Mouse (Mus musculus) ovary, adult 18-20 months (tissue): ENCODE results near the gene Fam120b.
A peak's percentile ranks its signal among the peaks of the same experiment; 100 is the strongest.

ENCODE experiments used
- DNase-seq: peaks from one replicate; pipeline ENCODE4 v3.0.0; 2022; ENCODE audit warnings: low spot score, mixed read lengths

Fam120b gene

GRCm38 (mm10) chr17:15395997-15396675 is at the start of gene Fam120b:
Fam120b (plus strand) TSS chr17:15396202.
- peak; percentile 90 for DNase-seq

GRCm38 (mm10) chr17:15350152-15350551 is 45.9 kb upstream of the Fam120b start:
- DNase-seq = no peak

- no peak for DNase-seq
These were observed 43.0 kb upstream of the Fam120b start for GRCm38 (mm10) chr17:15352869-15353610.

GRCm38 (mm10) chr17:15354006-15354405 is 42.0 kb upstream of the Fam120b start:
- no peak for DNase-seq

- no peak for DNase-seq
These were observed 40.9 kb upstream of the Fam120b start for GRCm38 (mm10) chr17:15355072-15355471.

GRCm38 (mm10) chr17:15356526-15356925 is 39.5 kb upstream of the Fam120b start:
- no peak for DNase-seq

DNA sequence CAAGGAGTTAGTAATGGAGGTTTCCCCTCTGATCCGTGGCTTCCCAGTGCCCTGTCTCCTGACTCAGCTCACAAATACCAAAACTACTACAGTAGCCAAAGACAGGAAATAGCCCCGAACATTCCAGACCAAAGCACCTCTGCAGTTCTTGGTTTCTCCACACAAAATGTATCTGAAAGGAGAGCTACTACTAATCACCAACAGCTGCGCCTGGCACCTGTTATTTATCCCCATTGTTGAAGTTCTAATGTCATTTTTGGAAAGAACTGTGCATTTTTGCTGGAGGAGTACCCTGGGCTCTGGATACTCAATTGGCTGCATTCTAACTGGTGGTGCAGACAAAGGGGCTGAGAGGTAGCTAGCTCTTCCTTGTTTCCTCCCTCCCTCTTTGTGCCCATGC is 38.9 kb upstream of the Fam120b start:
- DNase-seq = no peak

- DNase-seq = no peak
These were observed 32.3 kb upstream of the Fam120b start for GRCm38 (mm10) chr17:15363656-15364055.

- peak; percentile 40 for DNase-seq
These were observed 30.4 kb upstream of the Fam120b start for GRCm38 (mm10) chr17:15365650-15366049.

DNA sequence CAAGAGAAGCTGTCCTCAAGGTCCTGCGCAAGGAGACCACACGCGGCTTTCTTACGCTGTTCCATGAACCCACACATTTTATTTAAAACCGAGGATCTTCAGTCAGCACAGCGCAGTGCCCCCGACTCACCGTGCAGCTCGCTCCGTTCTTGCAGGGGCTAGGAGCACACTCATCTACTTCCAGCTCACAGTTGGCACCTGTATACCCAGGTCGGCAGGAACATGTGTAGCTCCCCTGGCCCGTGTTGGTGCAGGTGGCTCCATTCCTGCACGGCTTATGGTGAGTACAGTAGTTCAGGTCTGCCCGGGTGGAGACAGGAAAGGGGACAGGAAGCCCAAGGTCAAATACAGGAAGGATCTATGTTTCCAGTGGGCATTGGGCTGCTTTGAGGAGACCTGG is 25.6 kb upstream of the Fam120b start:
- DNase-seq = no peak

DNA sequence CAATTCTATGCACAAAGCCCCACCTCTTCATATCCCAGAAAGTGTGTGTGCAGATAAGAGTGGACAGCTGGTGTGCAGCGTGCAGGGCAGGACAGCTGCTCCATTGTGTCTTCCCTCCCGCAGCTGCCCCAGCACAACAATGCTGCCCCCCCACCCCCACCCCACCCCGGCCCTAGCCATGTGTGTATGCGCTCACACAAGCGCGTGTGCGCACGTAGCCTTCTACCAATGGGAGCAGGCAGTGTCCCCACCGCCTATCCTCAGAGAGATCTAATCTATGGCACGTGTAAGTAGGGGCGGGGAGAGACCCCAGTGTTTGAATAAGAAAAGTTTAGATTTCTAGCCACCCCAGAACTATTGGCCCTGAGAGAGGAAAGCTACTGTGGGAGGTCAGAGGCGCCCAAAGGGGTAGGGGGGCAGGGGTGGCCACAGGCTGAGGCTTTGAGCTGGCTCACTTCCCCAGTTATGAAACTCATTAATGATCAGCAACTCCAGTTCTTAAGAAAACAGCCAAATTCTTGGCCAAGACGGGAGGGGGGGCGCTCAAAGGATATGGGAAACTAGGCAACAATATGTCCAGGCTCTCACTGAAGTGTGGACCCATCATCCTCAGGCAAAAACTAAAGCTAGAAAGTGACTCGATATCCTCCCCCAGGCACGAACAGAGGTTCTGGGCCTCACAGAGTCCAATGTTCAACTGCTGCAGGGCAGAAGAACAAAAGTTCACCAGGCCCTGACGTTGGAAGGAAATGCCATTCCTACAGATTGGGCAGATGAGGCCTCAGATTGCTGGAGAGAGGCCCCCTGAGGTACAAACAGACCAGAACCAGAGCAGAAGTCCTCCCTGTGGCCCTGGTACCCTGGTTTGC is 23.8 kb upstream of the Fam120b start:
- DNase-seq = no peak

GRCm38 (mm10) chr17:15372931-15373652 is 22.9 kb upstream of the Fam120b start:
- no peak for DNase-seq

DNA sequence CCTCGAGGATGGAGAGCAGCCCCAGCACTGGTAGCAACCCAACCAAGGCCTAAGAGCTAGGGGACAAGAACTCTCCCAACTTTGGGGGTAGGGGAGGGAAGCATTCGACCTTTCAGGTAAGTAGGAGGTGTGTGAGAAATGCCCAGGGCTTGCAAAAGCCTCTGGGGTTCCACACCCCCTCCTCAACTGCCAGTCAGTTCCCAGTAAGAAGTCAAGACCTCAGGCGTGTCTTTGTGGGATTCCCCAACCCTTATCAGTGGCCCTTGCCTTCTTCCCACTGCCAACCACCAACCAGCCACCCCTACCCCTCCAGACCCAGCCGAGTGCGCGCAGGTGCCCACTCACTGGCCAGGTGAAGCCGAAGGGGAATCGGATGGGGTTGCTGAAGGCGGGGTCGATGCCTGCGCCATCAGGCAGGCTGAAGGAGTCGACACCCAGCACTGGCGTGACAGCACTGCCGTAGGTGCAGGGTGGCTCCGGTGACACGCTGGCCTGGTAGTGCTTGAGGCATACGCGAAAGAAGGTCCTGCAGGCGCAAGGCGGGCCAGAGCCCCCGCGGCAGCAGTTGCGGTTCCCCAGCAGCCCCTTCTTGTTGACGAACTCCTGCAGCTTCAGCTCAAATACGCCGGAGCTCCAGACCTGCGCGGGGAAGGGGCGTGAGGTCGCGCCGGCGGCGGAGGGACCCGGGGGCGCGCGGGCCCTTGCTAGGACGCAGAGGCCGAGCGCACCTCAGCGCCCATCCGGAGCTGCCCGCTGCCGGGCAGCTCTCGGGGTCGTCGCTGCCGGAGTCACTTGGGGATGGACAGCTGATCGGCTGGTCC is 21.5 kb upstream of the Fam120b start:
- no peak for DNase-seq

GRCm38 (mm10) chr17:15375224-15375623 is 20.8 kb upstream of the Fam120b start:
- no peak for DNase-seq

DNA sequence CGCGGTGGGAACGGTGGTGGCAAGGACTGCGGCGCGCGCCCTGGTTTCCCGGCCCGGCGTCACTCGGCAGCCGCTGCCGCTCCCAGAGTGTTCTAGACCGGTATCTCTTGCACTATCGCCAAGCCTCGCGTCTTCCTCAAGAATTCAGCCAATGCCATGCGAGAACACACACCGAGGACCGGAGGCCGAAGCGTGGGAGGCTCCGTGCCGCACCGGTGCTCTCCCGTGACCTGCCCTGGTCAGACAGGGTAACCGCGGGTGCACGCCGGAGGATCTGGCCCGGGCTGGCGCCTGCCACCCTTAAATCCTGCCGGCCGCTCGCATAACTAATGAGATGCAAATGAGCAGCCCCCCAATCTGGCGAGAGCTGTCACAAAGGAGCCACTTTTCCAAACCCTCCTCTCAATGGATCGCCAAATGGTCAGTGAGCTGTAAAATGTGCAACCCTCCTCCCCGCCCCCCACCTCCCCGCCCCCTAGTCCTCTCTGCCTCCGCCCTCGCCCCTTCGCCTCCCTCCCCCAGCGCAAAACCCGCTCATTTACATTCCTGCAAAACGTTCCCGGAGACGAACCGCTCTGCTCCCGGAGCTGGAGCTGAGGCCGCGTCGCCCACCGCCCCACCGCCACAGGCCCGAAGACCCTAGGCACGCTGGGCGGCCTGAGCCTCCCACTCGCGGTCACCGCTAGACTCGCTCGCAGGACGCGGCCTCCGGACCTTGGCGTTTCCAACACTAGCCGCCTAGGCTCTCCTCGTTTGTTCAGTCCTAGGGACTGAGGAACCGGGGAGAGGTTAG is 20.1 kb upstream of the Fam120b start:
- no peak for DNase-seq

- DNase-seq = no peak
These were observed 19.4 kb upstream of the Fam120b start, which contains the start of gene Dll1 for GRCm38 (mm10) chr17:15376494-15377181. Dll1 (minus strand) TSS chr17:15376872.

- no peak for DNase-seq
These were observed 18.1 kb upstream of the Fam120b start for GRCm38 (mm10) chr17:15377901-15378300.

DNA sequence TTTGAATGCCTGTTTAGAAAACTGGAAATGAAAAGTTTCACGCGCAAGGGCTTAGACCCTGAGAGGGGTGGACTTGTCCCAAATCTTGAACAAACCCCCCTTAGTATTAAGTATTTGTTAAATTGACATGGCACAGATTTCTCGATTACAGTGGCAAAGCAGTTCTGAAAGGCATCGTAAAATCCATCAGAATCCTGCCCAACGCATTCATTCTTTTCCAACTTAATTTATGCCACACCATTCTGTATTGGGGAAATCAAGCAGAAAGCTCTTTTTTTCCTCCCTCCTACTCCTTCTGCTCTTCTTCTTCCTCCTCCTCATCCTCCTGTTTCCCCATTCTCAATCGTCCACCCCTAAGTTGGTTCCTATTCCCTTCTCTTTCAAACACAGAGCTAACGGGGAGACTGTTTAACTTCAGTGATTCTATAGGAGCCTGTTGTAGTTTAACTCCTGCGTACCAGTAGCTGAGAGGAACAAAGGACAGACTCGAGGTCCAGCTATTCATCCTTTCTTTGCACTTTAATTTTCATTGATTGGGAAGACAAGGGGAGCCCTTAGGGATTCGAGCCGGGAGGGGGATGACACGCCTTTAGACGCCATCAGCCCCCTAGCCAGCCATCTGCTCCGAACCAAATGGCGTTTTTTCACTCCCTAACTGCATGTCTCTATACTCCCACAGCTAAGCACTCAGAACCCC is 17.4 kb upstream of the Fam120b start:
- no peak for DNase-seq
